Mouse (Mus musculus) liver, adult (tissue): ENCODE measurements around the gene Tmem245.

Source experiments
- GATA4 ChIP-seq: IDR thresholded peaks from 2 replicates; pipeline ENCODE4 v1.6.1; 2014; ENCODE audit warnings: mild to moderate bottlenecking, low read length; ENCODE audit not compliant: insufficient replicate concordance

The Tmem245 gene

DNA sequence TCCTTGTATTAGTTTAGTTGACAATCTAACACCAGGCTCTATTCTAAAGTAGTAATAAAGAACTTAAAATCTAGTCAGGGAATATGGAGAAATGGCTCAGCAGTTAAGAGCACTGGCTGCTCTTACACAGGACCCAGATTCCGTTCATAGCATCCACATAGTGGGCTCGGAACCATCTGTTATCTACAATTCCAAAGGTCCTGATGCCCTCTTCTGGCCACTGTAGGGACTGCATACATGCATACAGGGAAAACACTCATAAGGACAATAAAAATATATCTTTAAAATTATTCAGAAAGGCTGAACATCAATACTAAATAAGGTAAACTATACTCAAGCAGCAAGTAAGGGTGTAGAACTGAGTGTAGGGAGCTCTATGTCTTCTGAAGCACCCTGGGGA lies 45.6 kb downstream of the Tmem245 start:
- TF ChIP-seq GATA4 = no peak

DNA sequence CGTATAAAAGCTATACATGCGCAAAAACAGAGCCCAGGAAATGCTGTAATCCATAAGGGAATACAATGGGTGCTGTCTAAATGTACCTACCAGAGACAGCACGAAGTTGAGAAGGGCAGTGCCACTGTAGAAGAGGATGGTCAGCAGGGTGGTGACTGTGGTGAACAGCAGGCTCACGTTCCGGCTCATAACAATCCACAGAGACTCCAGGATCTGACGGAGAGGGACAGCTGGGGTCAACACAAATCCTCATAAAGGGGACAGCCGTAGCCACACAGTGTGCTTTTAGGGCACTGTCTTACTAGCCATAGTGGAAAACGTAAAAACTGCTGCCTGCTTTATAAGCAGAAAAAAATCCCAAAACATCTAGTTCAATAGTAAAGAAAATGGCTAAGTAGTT lies 48.0 kb downstream of the Tmem245 start:
- TF ChIP-seq GATA4 = no peak

- TF ChIP-seq GATA4 = no peak
Observed at GRCm38 (mm10) chr4:56897511-56897910, 49.7 kb downstream of the Tmem245 start.

- no peak for TF ChIP-seq GATA4
Observed at GRCm38 (mm10) chr4:56894196-56894595, 53.0 kb downstream of the Tmem245 start.

GRCm38 (mm10) chr4:56892501-56893115 lies 54.6 kb downstream of the Tmem245 start:
- no peak for TF ChIP-seq GATA4

DNA sequence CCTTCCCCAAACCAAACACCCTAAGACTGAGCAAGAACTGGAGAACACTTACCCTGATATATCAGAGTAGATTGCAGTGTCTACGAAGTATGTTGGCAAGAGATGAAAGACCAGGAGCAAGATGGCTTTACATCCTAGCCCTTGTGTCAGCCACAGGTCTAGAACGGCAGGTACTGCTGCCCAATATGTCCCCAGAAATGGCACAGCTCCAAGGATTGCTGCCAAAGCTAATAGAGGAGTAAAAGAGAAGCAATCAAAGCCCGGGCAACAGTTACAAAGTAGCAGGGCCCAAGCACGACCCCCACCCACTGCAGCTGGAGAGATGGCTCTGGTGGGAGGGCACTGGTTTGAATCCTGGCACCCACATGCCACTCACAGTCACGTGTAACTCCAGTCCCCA lies 58.8 kb downstream of the Tmem245 start:
- no peak for TF ChIP-seq GATA4

DNA sequence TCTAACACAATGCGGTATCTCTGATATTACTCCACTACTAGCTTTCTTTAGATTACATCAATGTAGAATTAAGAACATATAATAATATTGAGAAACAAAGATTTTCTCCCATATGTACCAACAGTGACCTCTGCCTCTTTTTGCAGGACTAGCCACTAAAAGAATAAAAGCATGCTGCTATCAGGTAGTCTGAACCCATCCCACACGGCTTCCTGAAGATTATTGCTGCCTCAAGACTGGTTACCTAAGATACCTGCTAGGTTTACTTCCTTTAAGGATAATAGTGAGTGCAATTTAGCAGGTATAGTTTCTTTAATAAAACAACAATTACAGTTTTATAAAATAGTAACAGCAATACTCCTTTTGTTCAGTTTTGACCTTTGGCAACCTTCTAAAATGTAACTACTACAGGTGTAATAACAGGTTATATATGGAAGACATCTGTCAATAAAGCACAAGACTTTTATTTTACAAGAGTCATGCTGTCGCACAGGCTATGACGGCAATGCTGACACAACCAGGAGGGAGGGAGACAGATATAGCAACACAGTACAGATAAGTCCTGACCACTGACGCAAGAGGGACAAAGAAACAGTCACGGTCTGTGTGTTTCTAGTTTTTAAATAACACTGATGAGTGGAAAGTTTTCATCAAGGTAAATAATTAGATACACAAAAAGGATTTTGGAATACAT lies 60.8 kb downstream of the Tmem245 start:
- no peak for TF ChIP-seq GATA4

- TF ChIP-seq GATA4 = no peak
Observed at GRCm38 (mm10) chr4:56880036-56880703, 67.1 kb downstream of the Tmem245 start.

- TF ChIP-seq GATA4 = no peak
Observed at GRCm38 (mm10) chr4:56878971-56879370, 68.3 kb downstream of the Tmem245 start.

DNA sequence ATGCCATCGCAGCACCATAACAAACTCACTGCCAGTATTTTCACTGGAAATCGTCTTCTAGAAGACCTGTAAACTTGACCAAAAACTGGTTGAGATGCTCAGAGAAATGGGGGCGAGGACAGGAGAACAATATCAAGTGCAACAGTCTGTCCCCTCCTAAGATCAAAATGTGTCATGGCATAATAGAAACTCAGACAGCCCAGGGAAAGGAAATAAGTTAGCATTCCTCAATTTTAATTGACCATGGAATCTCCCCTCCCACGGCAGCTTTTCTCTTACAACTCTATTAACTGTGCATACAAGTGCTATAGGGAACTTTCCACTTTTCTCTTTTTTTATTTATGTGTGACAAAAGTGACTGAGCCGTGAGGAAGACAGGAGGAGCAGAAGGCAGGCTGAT lies 79.5 kb downstream of the Tmem245 start:
- no peak for TF ChIP-seq GATA4

DNA sequence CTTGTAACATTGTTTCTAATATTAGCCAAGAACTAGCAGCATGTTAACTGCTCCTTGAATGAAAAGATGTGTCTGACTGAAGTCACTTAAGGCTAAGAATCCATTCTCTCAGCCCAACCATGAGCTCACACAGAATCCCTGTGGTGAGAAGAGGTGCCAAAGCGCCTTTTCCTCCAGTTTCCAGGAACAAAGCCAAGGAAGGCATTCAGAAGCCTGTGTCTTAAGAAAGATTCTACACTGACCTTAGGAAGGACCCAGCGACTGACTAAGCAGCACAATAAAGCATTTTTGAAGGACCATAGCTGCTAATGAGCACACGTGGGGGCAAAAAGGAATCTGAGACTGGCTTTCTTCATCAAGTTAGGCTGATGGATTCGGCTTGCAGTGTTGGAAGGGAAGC lies 81.3 kb downstream of the Tmem245 start:
- TF ChIP-seq GATA4 = no peak

DNA sequence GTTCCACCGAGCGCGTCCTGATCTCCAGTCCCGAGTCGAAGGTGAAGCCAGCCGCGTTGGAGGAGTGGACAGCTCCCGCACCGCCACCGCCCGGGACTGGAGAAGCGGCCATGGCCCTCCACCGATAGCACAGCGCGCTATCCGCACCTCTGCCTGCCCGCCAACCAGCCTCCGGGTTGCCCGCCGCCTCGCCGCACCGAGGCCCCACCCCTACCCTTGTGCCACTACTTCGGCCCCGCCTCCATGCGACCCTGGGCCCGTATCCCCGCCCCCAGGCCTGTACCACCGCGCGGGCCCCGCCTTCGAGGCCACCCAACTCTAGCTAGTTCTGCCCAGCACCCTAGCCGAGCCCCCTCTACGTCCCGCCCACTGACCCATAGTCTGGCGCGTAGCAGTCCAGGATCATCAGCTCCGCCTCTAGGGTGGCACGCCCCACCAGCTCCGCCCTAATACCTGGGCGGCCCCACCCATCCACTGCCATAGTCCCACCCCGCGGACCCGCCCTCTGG lies 82.2 kb downstream of the Tmem245 start, which contains the start of gene Ctnnal1:
TSS of gene Ctnnal1 (minus strand) at position 186 of the 509 bp plus-strand sequence.
- no peak for TF ChIP-seq GATA4

DNA sequence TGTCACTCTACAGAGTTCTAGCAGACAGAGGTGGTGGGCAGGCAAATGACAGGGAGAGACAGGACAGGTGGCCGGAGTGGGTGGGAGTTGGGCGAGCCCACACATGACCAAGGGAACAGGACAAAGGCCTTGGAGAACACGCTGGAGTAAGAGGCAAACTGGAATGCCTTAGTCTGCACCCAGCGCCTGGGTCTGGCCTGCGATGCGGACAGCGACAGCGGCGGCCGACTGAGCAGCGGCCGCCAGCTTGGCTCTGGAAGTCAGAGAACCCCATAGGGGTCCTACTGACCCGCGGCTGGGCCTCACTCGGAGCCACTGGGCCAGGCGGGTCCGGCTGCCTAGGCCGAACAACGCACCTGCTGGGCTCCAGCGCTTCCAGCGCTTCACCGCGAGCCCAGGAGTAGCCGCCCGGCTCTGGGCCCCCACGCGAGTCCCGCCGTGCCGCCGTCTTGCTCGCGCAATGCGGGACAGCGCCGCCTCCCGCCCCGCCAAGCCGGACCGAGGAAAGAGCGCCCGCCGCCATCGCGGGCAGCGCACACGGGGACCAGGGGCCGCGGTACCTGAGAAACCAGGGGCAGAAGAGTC lies 82.7 kb downstream of the Tmem245 start:
- no peak for TF ChIP-seq GATA4

- no peak for TF ChIP-seq GATA4
Observed at GRCm38 (mm10) chr4:56864016-56864415, 83.2 kb downstream of the Tmem245 start.

DNA sequence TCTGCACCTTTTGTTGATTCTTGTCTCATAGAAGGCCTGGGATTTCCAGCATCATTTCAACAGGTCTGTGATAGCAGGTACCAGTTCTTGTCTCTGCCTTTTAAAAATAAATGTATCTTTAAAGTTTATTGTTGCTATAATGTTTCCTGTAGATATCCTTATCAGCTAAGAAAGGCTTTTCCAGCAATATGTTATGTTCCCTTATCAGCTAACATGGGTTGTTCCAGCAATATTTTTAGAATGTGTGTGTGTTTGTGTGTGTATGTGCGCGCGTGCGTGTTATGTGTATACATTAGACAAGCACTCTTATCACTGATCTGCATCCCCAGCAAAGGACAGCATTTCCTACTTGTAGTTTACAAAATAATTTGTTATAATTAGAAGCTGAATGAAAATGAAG lies 85.7 kb downstream of the Tmem245 start:
- TF ChIP-seq GATA4 = no peak

- TF ChIP-seq GATA4 = no peak
Observed at GRCm38 (mm10) chr4:56858733-56859132, 88.5 kb downstream of the Tmem245 start.
